Mouse (Mus musculus): ENCODE measurements at regions not wholly inside any gene's neighbourhood (a gene's known extent, or its start where the extent isn't known, plus 50 kb on each side); places are given as distances from the start of the nearest gene placed in this dataset.
"Not testable (repeated sequence)": the region's sequence is repeated elsewhere in the genome, so short reads cannot be mapped to it uniquely, and the experiment has no call there.

DNA sequence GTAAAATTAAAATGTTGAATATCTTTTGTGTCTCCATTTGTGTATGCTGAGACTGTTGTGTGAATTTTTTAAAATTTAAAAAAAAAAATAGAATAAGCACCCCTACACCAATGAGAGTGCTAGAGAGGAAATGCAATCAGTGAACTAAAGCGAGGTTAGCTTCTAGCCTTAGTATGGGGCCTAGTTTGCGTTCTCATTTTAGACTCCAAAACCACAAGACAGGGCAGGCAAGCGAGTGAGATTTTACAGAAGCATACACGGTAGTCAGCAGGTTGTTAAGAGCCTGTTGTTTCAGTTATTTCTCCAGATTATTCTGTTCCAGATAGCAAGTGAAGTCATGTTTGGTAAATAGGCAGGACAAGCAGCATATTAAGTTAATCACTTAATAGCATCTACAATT, 486.2 kb downstream of the Hace1 start:
- Histone ChIP-seq H3K4me3 (no peak overlapping the region), H3K27ac (no peak overlapping the region)
- intact Hi-C loops (cut with DNase I): no loop called here
- DNase-seq (ENCODE audit: extremely low spot score in 1 of 2, low spot score in 2 of 2): no peak
- TF ChIP-seq CTCF (IDR thresholded peaks at IDR 0.05): no peak

DNA sequence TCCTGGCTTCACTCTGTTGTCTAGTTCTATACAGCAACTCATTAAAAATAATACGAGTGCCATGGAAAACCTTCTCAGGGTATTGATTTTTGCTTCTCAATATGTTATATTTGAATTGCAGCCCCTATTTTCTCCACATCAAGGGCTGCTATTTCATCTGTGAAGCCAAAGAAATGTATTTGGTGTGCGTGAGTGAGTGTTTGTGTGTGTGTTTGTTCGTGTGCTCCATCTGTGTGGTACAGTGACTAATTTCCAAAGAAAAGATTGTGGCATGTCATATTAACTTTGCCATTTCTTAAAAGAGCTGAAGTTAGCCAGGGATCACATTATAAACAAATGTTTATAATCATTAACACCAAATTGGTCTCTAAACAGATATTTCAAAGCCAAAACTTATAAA, 493.1 kb downstream of the Hace1 start:
- no peak overlapping the region for H3K4me3 ChIP-seq
- no peak for TF ChIP-seq CTCF (IDR thresholded peaks at IDR 0.05)
- intact Hi-C loops (cut with DNase I): no loop called here
- H3K27ac ChIP-seq: no peak overlapping the region
- no peak for DNase-seq (ENCODE audit: extremely low spot score in 1 of 2, low spot score in 2 of 2)

DNA sequence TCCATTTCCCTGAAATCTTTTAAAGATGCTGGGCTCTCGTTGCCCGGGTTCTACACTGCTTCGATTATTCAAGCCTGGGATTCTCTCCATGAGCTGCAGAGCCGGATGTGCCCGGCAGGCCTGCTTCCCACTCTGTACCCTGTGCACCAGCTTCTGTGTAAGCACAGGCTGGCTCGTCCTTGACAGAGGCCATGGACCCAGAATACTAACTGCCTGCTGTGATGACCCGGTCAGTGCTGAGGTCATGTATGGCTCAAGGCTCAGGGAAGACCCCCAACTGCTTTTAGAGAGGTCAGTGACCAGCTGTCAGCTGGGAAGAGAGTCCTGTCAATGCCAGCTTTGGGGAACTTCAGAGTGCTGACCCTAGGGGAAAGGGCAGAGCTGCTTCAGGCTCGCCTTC, 493.6 kb downstream of the Hace1 start:
- Histone ChIP-seq H3K27ac (no peak overlapping the region), H3K4me3 (no peak overlapping the region)
- intact Hi-C loops (cut with DNase I): no loop called here
- no peak for DNase-seq (ENCODE audit: extremely low spot score in 1 of 2, low spot score in 2 of 2)
- TF ChIP-seq CTCF (IDR thresholded peaks at IDR 0.05): no peak

DNA sequence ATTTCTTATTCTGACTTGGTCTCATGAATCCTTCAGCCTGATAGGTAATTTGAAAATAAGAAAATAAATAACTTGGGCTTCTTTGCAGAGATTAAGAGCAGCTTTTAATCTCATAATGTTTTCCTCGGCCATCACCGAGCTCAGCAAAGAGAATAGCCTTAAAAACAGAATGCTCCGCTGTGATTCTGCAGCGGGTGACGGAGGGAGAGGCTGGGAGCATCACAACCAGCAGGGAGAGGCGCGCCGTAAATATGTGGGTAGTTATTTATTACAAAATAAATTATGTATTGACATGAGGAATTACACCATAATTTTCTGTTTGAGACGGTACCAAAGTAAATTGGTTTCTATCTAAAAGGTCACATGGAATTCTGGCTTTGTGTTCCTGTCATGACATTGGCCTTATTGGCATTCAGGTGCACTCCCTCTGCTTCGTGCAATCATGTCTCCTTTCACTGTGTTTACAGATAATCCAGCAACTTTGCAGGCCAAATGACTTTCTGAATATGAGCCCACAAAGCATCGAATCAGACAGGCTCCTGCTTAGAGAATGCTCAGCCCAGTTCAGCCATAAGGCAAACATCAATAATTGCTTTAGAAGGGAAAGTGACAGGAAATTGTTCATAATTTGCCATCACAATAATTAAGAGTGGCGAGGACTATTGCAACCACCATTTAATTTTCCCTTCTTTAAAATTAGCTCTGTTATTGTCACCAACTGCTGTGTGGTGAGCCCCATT, 494.4 kb downstream of the Hace1 start:
- DNase-seq (ENCODE audit: extremely low spot score in 1 of 2, low spot score in 2 of 2): no peak
- no peak overlapping the region for H3K27ac ChIP-seq
- intact Hi-C loops (cut with DNase I): no loop called here
- TF ChIP-seq CTCF (IDR thresholded peaks at IDR 0.05): no peak
- H3K4me3 ChIP-seq: no peak overlapping the region

DNA sequence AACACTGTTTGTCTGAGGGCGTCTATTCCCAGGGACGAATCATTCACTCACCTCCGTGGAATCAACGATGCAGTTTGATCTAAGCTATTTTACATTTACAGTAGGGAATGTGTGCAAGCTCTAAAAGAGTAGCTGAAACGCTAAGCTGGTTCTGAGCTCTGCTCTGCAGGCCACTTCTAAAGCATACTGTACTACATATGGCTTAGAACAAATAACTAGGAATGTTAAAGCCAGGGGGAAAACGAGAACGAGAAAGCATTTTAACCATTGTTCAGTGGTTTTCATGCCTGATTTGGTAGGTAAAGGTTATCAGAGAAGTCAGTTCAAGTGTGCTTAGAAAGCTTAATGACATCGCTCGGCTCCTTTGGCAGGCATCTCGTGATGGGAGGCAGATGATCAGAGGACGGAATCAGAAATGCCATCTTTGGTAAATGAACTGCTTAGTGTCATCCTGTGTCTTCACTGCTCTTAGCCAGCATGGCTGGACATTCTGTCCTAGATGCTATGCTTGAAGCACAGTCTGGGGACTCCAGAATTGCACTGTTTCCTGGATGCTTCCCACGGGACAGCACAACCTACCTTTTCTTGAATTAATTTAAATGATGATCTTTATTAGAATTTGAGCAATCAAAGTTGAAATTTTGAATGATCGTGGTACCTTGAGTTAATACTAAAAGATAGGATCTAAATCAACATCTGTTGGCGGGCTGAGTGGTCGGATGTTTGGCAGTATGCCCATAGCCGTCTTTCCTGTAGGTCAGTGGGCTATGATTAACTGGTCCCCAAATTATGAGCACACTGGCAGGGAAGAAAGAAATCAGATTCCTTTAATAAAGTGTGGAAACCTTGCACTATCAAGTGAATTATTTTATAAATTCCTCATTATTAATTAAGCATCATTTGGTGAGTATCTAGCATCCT, 495.2 kb downstream of the Hace1 start:
- Histone ChIP-seq H3K4me3 (no peak overlapping the region), H3K27ac (no peak overlapping the region)
- intact Hi-C loops (cut with DNase I): no loop called here
- TF ChIP-seq CTCF (IDR thresholded peaks at IDR 0.05): no peak
- DNase-seq (ENCODE audit: extremely low spot score in 1 of 2, low spot score in 2 of 2): no peak

DNA sequence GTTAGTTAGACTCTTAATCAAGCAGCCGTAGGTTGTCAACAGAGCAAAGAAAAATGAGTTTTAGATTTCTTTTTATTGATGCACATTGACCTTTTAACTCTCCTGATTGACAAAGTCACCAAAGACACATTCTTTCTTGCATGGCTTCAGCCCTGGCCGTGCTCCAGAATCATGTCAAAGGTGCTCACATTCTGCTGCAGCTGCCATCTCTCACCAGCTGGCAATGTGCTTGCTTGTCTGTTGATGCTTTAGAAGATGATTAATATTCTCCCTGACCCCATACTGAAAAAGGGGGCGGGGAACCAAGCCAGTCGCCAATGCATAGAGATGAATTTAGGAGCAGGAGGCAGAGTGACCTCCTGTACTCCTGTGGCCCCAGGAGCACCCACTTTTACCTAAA, 510.1 kb downstream of the Hace1 start:
- intact Hi-C loops (cut with DNase I): no loop called here
- no peak for TF ChIP-seq CTCF (IDR thresholded peaks at IDR 0.05)
- H3K27ac ChIP-seq: no peak overlapping the region
- DNase-seq (ENCODE audit: extremely low spot score in 1 of 2, low spot score in 2 of 2): no peak
- no peak overlapping the region for H3K4me3 ChIP-seq

DNA sequence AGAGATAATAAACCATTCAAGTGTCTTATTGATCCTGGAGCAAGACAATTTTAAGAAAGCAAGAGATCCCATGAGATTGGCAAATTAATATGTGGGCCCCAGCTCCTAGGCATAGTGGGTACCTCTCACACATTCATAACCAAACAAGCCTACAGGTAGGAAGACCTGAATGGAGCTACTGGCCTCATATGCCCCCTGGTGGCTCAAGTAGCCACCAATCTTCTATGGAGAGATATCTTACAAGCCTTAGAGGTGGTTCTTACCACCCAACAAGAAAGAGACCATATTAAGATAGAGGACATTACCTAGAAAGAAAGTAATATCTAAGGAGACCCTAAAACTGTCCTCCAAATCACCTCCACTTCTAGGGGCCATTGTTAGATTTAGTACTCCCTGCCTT, 523.2 kb downstream of the Hace1 start:
- no peak overlapping the region for H3K4me3 ChIP-seq
- no peak for DNase-seq (ENCODE audit: extremely low spot score in 1 of 2, low spot score in 2 of 2)
- H3K27ac ChIP-seq: no peak overlapping the region
- TF ChIP-seq CTCF (IDR thresholded peaks at IDR 0.05): no peak
- intact Hi-C loops (cut with DNase I): no loop called here

DNA sequence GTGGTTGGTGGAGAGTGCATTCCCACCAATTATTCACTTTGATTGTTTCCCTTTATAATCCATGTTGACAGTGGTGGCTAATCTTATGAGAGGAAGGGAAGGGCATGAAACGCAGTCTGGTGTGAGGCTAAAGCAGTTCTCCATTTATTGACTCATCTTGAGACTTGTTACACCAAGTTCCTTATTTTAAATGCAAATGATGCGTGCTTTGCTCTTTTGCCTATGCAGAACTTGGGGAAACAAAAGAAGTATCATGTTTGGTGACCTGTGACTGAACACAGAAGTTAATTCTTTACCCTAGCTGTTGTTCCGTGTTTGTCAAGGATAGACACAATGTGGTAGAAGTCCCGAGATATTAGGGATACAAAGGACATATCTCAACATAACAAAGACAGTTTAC, 531.2 kb downstream of the Hace1 start:
- no peak overlapping the region for H3K4me3 ChIP-seq
- H3K27ac ChIP-seq: no peak overlapping the region
- no peak for DNase-seq (ENCODE audit: extremely low spot score in 1 of 2, low spot score in 2 of 2)
- TF ChIP-seq CTCF (IDR thresholded peaks at IDR 0.05): no peak
- intact Hi-C loops (cut with DNase I): no loop called here

DNA sequence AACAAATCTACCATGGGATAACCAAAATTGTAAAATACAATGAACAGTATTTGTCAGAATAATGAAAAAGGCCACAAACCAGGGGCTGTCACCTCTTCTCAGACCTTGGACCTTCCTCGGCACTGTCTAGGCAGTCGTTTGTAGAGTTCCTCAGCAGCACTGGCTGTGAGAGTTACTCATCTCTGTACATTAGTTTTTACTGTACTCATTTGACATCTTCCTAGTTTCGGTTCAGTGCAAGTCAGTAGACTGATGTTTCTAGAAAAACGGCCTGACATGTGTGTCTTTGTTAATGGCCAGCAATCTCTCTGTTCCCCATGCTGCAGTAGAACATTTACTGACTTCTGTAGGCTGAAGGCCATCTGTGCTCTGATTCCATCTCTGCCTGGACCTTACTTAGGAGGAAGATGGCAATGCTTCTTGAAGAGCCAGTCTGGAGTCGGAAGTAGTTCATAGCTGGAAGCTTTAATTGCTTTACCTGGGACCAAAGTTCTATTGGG, 537.1 kb downstream of the Hace1 start:
- DNase-seq (ENCODE audit: extremely low spot score in 1 of 2, low spot score in 2 of 2): no peak
- intact Hi-C loops (cut with DNase I): no loop called here
- no peak for TF ChIP-seq CTCF (IDR thresholded peaks at IDR 0.05)

DNA sequence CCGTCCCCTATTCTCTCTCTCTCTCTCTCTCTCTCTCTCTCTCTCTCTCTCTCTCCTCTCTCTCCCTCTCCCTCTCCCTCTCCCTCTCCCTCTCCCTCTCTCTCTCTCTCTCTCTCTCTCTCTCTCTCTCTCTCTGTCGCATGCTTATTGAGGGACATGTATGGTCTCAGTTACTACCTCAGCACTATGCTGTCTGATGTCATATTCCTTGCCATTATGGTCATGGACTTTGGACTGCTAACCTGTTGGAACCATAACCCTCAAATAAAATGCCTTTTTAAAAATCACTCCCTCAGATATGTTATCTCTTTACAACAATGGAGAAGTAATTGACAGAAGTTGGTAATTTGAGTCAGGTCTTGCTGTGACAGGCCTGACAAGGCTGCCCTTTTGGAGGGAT, 544.8 kb downstream of the Hace1 start:
- intact Hi-C loops (cut with DNase I); H3K27ac ChIP-seq; H3K4me3 ChIP-seq; DNase-seq (ENCODE audit: extremely low spot score in 1 of 2, low spot score in 2 of 2): not testable (repeated sequence)

More for the DNA sequence above, 537.1 kb downstream of the Hace1 start:
- Histone ChIP-seq H3K4me3 (no peak overlapping the region), H3K27ac (no peak overlapping the region)

DNA sequence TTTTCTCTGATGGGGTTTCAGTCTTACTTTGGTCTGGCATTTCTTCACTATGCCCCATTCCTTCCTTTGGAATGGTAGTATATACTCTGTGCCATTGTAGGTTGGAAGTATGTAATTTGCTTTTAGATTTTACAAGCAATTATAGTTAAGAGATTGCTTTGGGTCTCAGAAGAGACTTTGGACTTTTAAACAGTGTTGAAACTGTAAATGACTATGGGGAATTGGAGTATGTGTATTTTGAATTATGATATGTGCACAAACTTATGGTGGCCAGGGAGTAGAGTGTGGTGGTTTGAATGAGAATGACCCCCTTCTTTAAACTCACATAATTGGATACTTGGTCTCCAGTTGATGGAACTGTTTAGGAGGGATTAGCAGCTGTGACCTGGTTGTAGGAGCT, 546.2 kb downstream of the Hace1 start:
- TF ChIP-seq CTCF (IDR thresholded peaks at IDR 0.05): no peak
- intact Hi-C loops (cut with DNase I): no loop called here
- no peak for DNase-seq (ENCODE audit: extremely low spot score in 1 of 2, low spot score in 2 of 2)
- H3K4me3 ChIP-seq: no peak overlapping the region
- H3K27ac ChIP-seq: no peak overlapping the region

DNA sequence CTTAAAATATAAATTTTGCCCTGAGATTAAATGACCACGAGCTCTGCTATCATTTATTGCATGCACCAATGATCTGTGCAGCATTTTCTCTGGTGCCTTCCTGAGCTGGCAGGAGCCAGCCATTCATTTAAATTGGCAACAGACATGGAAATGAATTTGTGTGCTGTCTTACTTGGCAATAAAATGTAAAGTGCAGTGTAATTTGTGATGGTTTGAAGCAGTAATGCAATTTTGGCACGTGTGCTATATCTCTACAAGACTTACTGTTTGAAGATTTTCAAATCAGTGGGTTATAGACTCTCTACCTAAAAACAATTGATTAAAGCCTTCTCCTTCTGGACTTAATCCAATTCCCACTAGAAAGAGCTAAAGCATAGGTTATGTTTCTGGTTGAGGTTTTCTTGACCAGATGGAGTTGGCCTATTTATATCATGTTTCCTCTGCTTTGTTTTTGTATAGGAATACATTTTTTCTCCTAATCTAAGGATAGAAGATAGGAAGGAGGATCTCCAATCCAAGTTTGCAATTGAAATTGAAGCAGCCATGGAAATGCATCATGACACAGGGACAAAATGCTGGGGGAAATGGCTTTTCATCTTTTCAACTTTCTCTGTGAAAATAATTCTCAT, 557.6 kb downstream of the Hace1 start:
- intact Hi-C loops (cut with DNase I): no loop called here
- H3K27ac ChIP-seq: no peak overlapping the region
- H3K4me3 ChIP-seq: no peak overlapping the region
- no peak for TF ChIP-seq CTCF (IDR thresholded peaks at IDR 0.05)
- DNase-seq (ENCODE audit: extremely low spot score in 1 of 2, low spot score in 2 of 2): no peak

Data from left cerebral cortex, adult 2 months (tissue).